Mouse (Mus musculus) liver, embryonic 13.5 days (tissue): ENCODE results near the gene Mmp24. TPM values are rescaled to one million over a fixed set of nuclear protein-coding genes. Genes with fewer than 3 reads are reported as not detected.

Experiments used
- ATAC-seq: fragments of 200-750 bp; cut with Nextera tagmentation; 2 replicates; pipeline ENCODE4 v1.8.0; 2017; ENCODE audit warnings: low read depth, mild to moderate bottlenecking, moderate number of reproducible peaks, moderate library complexity
- DNase-seq: peaks from one replicate; pipeline ENCODE4 v3.0.0; 2022
- H3K27ac ChIP-seq: fragments of 300-500 bp; sonication (generic); 2 replicates; pipeline ENCODE4 v1.5.1; 2015; ENCODE audit warnings: moderate library complexity, mild to moderate bottlenecking, inconsistent platforms
- H3K27me3 ChIP-seq: fragments of 300-500 bp; sonication (generic); 2 replicates; pipeline ENCODE4 v1.6.1; 2015; ENCODE audit warnings: mild to moderate bottlenecking, inconsistent platforms
- H3K36me3 ChIP-seq: fragments of 300-500 bp; sonication (generic); 2 replicates; pipeline ENCODE4 v1.6.1; 2015; ENCODE audit warnings: mild to moderate bottlenecking, inconsistent platforms
- H3K4me1 ChIP-seq: fragments of 300-500 bp; sonication (generic); replicated peaks from 2 replicates; pipeline ENCODE4 v1.6.1; 2015; ENCODE audit warnings: inconsistent platforms
- H3K4me2 ChIP-seq: fragments of 300-500 bp; sonication (generic); 2 replicates; pipeline ENCODE4 v1.6.1; 2015; ENCODE audit warnings: inconsistent platforms, mild to moderate bottlenecking, moderate library complexity
- H3K4me3 ChIP-seq: fragments of 300-500 bp; sonication (generic); replicated peaks from 2 replicates; pipeline ENCODE4 v1.5.1; 2015; ENCODE audit warnings: mild to moderate bottlenecking, inconsistent platforms
- H3K9ac ChIP-seq: fragments of 300-500 bp; sonication (generic); 2 replicates; pipeline ENCODE4 v1.6.1; 2015; ENCODE audit warnings: mild to moderate bottlenecking, inconsistent platforms
- H3K9me3 ChIP-seq: fragments of 300-500 bp; sonication (generic); replicated peaks from 2 replicates; pipeline ENCODE4 v1.6.1; 2016; ENCODE audit warnings: inconsistent platforms
- WGBS: fragments of 180-500 bp; shearing (Covaris S2); methylation state at CpG from one replicate; pipeline ENCODE4 v1.1.7; 2015; ENCODE audit not compliant: insufficient replicate concordance; 5-methylcytosine and 5-hydroxymethylcytosine counted together
- polyA plus RNA-seq: library from polyadenylated mRNA; unstranded; fragments of >200 nt; fragmentation: Nextera tagmentation; extraction: Ambion mirVana; gene quantifications from 2 replicates; pipeline ENCODE4 v1.2.1, GENCODE M21; 2015

Mmp24 gene
- polyA plus RNA-seq, 1 experiment from 2014 or later, result not detected

GRCm38 (mm10) chr2:155863301-155863867 lies 88.2 kb downstream of the Mmp24 start:
- DNase-seq (no peak), ATAC-seq (no peak)
- 77% methylated on average over 11 of the region's 11 CpGs for WGBS
- H3K4me3 ChIP-seq, result no peak overlapping the region
- H3K27me3 ChIP-seq, result no peaks in the 10 kb centered on the region
- no peaks in the 10 kb centered on the region; the same call in 1 of the 2 replicates for H3K4me1 ChIP-seq
- H3K9me3 ChIP-seq, result no peaks in the 10 kb centered on the region
- no peak overlapping the region for H3K4me2 ChIP-seq
- no peak overlapping the region for H3K27ac ChIP-seq
- H3K36me3 ChIP-seq, result peaks cover 20% of the 10 kb centered on the region
- no peak overlapping the region for H3K9ac ChIP-seq

Other genes with a start within 250 kb of the Mmp24 start
- 67.3 and 68.2 TPM in 2 replicates for gene Gss, start 182.5 kb upstream of the Mmp24 start, polyA plus RNA-seq
- 2.2 TPM in 2 replicates for gene Myh7b, start 164.1 kb upstream of the Mmp24 start, polyA plus RNA-seq
- gene Trpc4ap, start 83.0 kb upstream of the Mmp24 start, polyA plus RNA-seq, result 50.8 and 59.8 TPM in 2 replicates
- gene Edem2, start 45.9 kb upstream of the Mmp24 start, polyA plus RNA-seq, result 21.2 and 22.2 TPM in 2 replicates
- not detected in 2 replicates for gene Gm17581, start 39.5 kb upstream of the Mmp24 start, polyA plus RNA-seq
- 1.0 and 1.3 TPM in 2 replicates for gene Procr, start 24.2 kb upstream of the Mmp24 start, polyA plus RNA-seq
- 5.5 and 5.7 TPM in 2 replicates for gene BC029722, start 44.1 kb downstream of the Mmp24 start, polyA plus RNA-seq
- gene Eif6, start 51.6 kb downstream of the Mmp24 start, polyA plus RNA-seq, result 179 and 182 TPM in 2 replicates
- gene Fam83c, start 59.5 kb downstream of the Mmp24 start, polyA plus RNA-seq, result 0.10 and 0.12 TPM in 2 replicates
- 49.5 and 52.3 TPM in 2 replicates for gene Uqcc1, start 155.0 kb downstream of the Mmp24 start, polyA plus RNA-seq
- not detected in 2 replicates for gene Gm15557, start 165.4 kb downstream of the Mmp24 start, polyA plus RNA-seq
- gene Gdf5, start 170.0 kb downstream of the Mmp24 start, polyA plus RNA-seq, result 0.12 TPM in 1 of 2 replicates, not detected in the other
- 10.7 and 13.6 TPM in 2 replicates for gene Cep250, start 181.1 kb downstream of the Mmp24 start, polyA plus RNA-seq
- 1.3 and 1.9 TPM in 2 replicates for gene 6430550D23Rik, start 232.6 kb downstream of the Mmp24 start, polyA plus RNA-seq
- gene Ergic3, start 232.7 kb downstream of the Mmp24 start, polyA plus RNA-seq, result 90.8 and 96.9 TPM in 2 replicates